Mouse (Mus musculus) splenic B cell, adult 2 months (primary cell): ENCODE results near the gene Elovl7.
A peak's percentile ranks its signal among the peaks of the same experiment; 100 is the strongest.

Source experiments
- DNase-seq: peaks from one replicate; pipeline ENCODE4 v3.0.0-alpha.2; 2011; ENCODE audit warnings: low read depth, low spot score
- H3K27me3 ChIP-seq: 2 replicates; pipeline ENCODE4 v1.6.1; 2012; ENCODE audit warnings: mild to moderate bottlenecking, low read length, moderate library complexity, mixed read lengths; ENCODE audit not compliant: control insufficient read depth, poor library complexity, insufficient read depth, severe bottlenecking
- H3K36me3 ChIP-seq: 2 replicates; pipeline ENCODE4 v1.6.1; 2012; ENCODE audit warnings: mild to moderate bottlenecking, low read length, moderate library complexity, mixed read lengths; ENCODE audit not compliant: control insufficient read depth, poor library complexity, insufficient read depth, severe bottlenecking

The Elovl7 gene

GRCm38 (mm10) chr13:108302957-108303675 is 88.9 kb downstream of the Elovl7 start:
- DNase-seq = no peak
- Histone ChIP-seq H3K27me3 (no peaks in the 10 kb centered on the region), H3K36me3 (no peaks in the 10 kb centered on the region)

- DNase-seq = no peak
- no peaks in the 10 kb centered on the region for H3K27me3 ChIP-seq
Measured at GRCm38 (mm10) chr13:108303841-108304240, 89.6 kb downstream of the Elovl7 start.

GRCm38 (mm10) chr13:108304680-108305079 is 90.5 kb downstream of the Elovl7 start:
- no peak for DNase-seq
- H3K36me3 ChIP-seq = no peaks in the 10 kb centered on the region

More at GRCm38 (mm10) chr13:108303841-108304240, 89.6 kb downstream of the Elovl7 start:
- no peaks in the 10 kb centered on the region for H3K36me3 ChIP-seq

GRCm38 (mm10) chr13:108315702-108316486 is 101.7 kb downstream of the Elovl7 start, which contains the start of gene Depdc1b:
TSS of gene Depdc1b (plus strand) at chr13:108316332.
- no peaks in the 10 kb centered on the region for H3K27me3 ChIP-seq
- DNase-seq = peak; percentile 91
- H3K36me3 ChIP-seq = no peaks in the 10 kb centered on the region

More at GRCm38 (mm10) chr13:108304680-108305079, 90.5 kb downstream of the Elovl7 start:
- H3K27me3 ChIP-seq = no peaks in the 10 kb centered on the region

- peak; percentile 35 for DNase-seq
- no peaks in the 10 kb centered on the region for H3K36me3 ChIP-seq
- H3K27me3 ChIP-seq = no peaks in the 10 kb centered on the region
Measured at GRCm38 (mm10) chr13:108316487-108316903, 102.3 kb downstream of the Elovl7 start.

- DNase-seq = no peak
- H3K27me3 ChIP-seq = no peaks in the 10 kb centered on the region
- H3K36me3 ChIP-seq = no peaks in the 10 kb centered on the region
Measured at GRCm38 (mm10) chr13:108317414-108317813, 103.2 kb downstream of the Elovl7 start.

GRCm38 (mm10) chr13:108319028-108319427 is 104.8 kb downstream of the Elovl7 start:
- H3K36me3 ChIP-seq = no peaks in the 10 kb centered on the region
- no peak for DNase-seq
- no peaks in the 10 kb centered on the region for H3K27me3 ChIP-seq

GRCm38 (mm10) chr13:108320216-108320615 is 106.0 kb downstream of the Elovl7 start:
- no peak for DNase-seq
- Histone ChIP-seq H3K27me3 (no peaks in the 10 kb centered on the region), H3K36me3 (no peaks in the 10 kb centered on the region)

- Histone ChIP-seq H3K36me3 (no peaks in the 10 kb centered on the region), H3K27me3 (no peaks in the 10 kb centered on the region)
- DNase-seq = no peak
Measured at GRCm38 (mm10) chr13:108322466-108322865, 108.3 kb downstream of the Elovl7 start.

GRCm38 (mm10) chr13:108323317-108323716 is 109.1 kb downstream of the Elovl7 start:
- DNase-seq = no peak
- no peaks in the 10 kb centered on the region for H3K27me3 ChIP-seq
- no peaks in the 10 kb centered on the region for H3K36me3 ChIP-seq

- H3K36me3 ChIP-seq = no peaks in the 10 kb centered on the region
- no peak for DNase-seq
- H3K27me3 ChIP-seq = no peaks in the 10 kb centered on the region
Measured at GRCm38 (mm10) chr13:108323866-108324829, 109.9 kb downstream of the Elovl7 start.

- no peaks in the 10 kb centered on the region for H3K36me3 ChIP-seq
- DNase-seq = no peak
- no peaks in the 10 kb centered on the region for H3K27me3 ChIP-seq
Measured at GRCm38 (mm10) chr13:108325871-108326270, 111.7 kb downstream of the Elovl7 start.

GRCm38 (mm10) chr13:108326351-108326750 is 112.1 kb downstream of the Elovl7 start:
- H3K36me3 ChIP-seq = no peaks in the 10 kb centered on the region
- H3K27me3 ChIP-seq = no peaks in the 10 kb centered on the region
- no peak for DNase-seq

GRCm38 (mm10) chr13:108327047-108327446 is 112.8 kb downstream of the Elovl7 start:
- Histone ChIP-seq H3K36me3 (no peaks in the 10 kb centered on the region), H3K27me3 (no peaks in the 10 kb centered on the region)
- no peak for DNase-seq
